Mouse (Mus musculus): ENCODE results near the gene Btnl1.
A peak's percentile ranks its signal among the peaks of the same experiment; 100 is the strongest.

Btnl1 gene

GRCm38 (mm10) chr17:34376847-34377246 lies at the start of gene Btnl1:
TSS of gene Btnl1 (plus strand) at chr17:34377132.
- DNase-seq (ENCODE audit: low spot score), result no peak

GRCm38 (mm10) chr17:34329807-34330206 lies 47.1 kb upstream of the Btnl1 start:
- no peak for DNase-seq (ENCODE audit: low spot score)

- DNase-seq (ENCODE audit: low spot score), result no peak
These were observed 45.7 kb upstream of the Btnl1 start for GRCm38 (mm10) chr17:34331200-34331599.

GRCm38 (mm10) chr17:34340619-34341402 lies 36.1 kb upstream of the Btnl1 start:
- DNase-seq (ENCODE audit: low spot score), result no peak

GRCm38 (mm10) chr17:34344882-34345281 lies 32.0 kb upstream of the Btnl1 start:
- no peak for DNase-seq (ENCODE audit: low spot score)

- DNase-seq (ENCODE audit: low spot score), result no peak
These were observed 31.4 kb upstream of the Btnl1 start for GRCm38 (mm10) chr17:34345486-34345885.

GRCm38 (mm10) chr17:34346041-34346440 lies 30.9 kb upstream of the Btnl1 start:
- DNase-seq (ENCODE audit: low spot score), result no peak

GRCm38 (mm10) chr17:34347606-34348308 lies 29.2 kb upstream of the Btnl1 start:
- no peak for DNase-seq (ENCODE audit: low spot score)

- peak; percentile 91 for DNase-seq (ENCODE audit: low spot score)
These were observed 27.5 kb upstream of the Btnl1 start for GRCm38 (mm10) chr17:34349429-34349828.

- no peak for DNase-seq (ENCODE audit: low spot score)
These were observed 22.4 kb upstream of the Btnl1 start, which contains the start of gene Btnl2 for GRCm38 (mm10) chr17:34354539-34354938. TSS of gene Btnl2 (plus strand) at chr17:34354822.

GRCm38 (mm10) chr17:34354940-34355339 lies 22.0 kb upstream of the Btnl1 start:
- DNase-seq (ENCODE audit: low spot score), result no peak

GRCm38 (mm10) chr17:34362954-34363546 lies 13.9 kb upstream of the Btnl1 start:
- no peak for DNase-seq (ENCODE audit: low spot score)

- no peak for DNase-seq (ENCODE audit: low spot score)
These were observed 13.1 kb upstream of the Btnl1 start for GRCm38 (mm10) chr17:34363676-34364310.

- no peak for DNase-seq (ENCODE audit: low spot score)
These were observed 11.9 kb upstream of the Btnl1 start for GRCm38 (mm10) chr17:34365031-34365430.

- DNase-seq (ENCODE audit: low spot score), result no peak
These were observed 6.4 kb upstream of the Btnl1 start for GRCm38 (mm10) chr17:34370563-34370962.

- DNase-seq (ENCODE audit: low spot score), result no peak
These were observed 3.8 kb upstream of the Btnl1 start for GRCm38 (mm10) chr17:34373055-34373709.

GRCm38 (mm10) chr17:34377450-34378209 lies 698 bp downstream of the Btnl1 start:
- no peak for DNase-seq (ENCODE audit: low spot score)

GRCm38 (mm10) chr17:34378716-34379115 lies 1.8 kb downstream of the Btnl1 start:
- DNase-seq (ENCODE audit: low spot score), result no peak

GRCm38 (mm10) chr17:34379451-34379850 lies 2.5 kb downstream of the Btnl1 start:
- DNase-seq (ENCODE audit: low spot score), result no peak

- DNase-seq (ENCODE audit: low spot score), result no peak
These were observed 4.9 kb downstream of the Btnl1 start for GRCm38 (mm10) chr17:34381876-34382275.

- no peak for DNase-seq (ENCODE audit: low spot score)
These were observed 6.3 kb downstream of the Btnl1 start for GRCm38 (mm10) chr17:34383212-34383611.

All from retina, embryonic 14.5 days (tissue).